Mouse (Mus musculus) adrenal gland (tissue): ENCODE results near the gene Cd300lg.

Experiments
- intact Hi-C: fragments of 180-260 bp; cut with DNase I; formaldehyde crosslinking; loops from one replicate; pipeline ENCODE4 v1.15.1; 2025

Cd300lg gene

DNA sequence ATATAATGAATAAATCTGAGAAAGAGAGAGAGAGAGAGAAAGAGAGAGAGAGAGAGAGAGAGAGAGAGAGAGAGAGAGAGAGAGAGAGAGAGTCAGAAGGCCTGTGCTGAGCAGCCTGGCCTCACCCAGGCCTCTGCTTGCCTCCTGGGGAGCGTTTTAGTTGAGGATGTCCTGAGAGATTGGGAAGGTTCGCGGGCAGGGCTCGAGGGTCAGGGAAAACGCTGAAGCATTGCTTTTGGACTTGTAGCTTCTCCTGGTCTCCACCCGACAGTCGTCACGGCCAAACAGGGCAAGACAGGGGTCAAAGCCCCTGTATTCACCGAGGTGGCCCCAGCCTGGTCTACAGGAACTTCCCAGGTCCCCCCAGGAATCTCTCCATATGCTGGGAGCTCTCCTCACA is 5.3 kb downstream of the Cd300lg start:
- intact Hi-C loops, result no loop called here

DNA sequence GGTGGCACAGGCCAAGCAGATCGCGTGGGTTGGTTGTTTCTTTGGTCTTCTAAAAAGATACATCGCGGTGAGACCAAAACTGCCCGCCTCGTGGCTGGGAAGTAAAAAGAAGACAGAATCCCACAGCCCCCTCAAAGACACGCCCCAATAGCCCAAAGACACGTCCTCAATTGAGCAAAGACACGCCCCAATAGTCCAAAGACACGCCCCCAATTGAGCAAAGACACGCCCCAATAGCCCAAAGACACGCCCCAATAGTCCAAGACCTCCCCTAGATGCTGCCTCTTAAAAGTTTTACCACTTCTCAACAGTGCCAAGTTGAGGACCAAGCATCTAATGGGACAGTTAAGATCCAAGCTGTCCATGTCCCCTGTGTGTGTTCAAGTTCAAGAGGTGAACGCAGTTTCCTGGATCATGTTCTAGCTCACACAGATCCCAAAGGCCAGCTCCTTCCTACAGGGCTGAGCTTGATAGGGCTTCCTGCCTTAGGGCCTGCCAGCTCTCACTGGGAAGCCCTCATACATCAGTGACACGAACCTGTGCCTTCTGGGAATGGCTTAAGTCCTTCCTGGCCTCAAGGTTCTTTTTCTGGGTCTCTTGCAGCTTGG is 8.7 kb downstream of the Cd300lg start:
- intact Hi-C loops, result no loop called here

DNA sequence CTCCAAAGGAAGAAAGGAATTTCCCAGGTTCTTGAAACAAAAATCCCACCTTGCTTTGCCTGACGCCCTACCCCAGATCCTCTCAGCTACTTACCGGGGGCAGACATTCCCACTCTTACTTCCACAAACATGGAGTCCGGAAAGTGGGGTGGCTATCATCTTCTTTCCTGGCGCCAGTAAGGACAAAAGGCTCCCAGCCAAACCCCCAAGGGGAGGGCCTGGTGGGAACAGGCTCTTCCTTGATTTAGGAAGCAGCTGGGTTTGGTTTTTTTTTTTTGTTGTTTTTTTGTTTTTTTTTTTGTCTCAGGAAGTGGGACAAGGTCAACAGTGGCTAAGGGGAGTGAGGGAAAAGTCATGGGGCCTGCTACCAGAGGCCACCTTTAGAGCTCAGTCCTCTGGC is 10.2 kb downstream of the Cd300lg start:
- intact Hi-C loops, result no loop called here

DNA sequence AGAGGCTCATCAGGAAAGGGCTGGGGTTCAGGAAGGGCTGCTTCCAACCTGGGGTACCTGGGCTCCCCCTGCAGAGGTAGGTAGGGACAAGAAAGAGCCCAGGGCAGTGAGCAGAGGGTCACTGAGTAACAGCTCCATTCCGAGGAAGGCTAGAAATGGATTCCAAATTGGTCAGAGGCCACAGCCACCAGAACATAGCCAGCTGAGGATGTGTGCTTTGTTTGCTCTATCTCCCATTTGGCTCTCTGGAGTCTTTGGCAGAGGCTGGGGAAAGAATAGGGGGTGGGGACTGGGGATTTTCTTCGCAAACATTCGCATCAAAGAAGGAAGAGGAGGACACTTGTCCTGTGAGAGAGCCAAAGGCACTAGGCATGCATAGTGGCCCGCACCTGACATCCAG is 10.6 kb downstream of the Cd300lg start:
- intact Hi-C loops, result no loop called here

DNA sequence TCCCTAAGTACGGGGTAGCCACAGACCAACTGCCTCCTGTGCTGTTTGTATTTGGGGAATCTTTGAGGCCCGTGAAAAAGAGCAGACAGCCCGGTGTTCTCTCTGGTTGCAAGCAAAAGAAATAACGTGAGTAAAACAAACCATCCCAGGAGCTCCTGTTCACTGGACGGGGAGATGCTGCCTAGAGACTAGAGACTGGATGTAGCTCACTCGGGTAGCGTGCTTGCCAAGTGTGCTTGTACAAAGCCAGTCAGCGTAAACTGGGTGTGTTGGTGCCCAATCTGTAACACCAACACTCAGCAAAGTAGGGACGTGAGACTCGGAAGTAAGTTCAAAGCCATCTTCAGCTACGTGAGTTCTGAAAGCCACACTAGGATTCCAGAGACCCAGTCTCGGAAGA is 11.4 kb downstream of the Cd300lg start:
- intact Hi-C loops, result no loop called here

DNA sequence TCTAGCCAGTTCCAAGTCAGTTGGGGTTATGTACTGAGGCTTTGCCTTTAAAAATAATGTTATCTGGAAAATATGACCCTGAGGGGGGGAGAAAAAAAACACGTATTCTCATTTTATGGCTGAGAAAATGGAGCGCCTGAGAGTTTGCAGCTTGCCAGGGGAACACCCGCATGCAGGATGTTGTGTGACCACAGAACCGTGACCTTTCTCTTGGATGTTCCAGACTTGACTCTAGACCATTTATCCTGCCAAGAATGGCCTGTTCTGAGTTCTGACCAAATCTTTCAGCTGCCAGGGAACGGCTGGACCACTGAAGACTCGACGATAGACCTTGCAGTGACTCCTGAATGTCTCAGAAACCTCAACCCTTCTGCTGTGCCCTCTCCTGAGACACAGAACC is 11.9 kb downstream of the Cd300lg start:
- intact Hi-C loops, result no loop called here

DNA sequence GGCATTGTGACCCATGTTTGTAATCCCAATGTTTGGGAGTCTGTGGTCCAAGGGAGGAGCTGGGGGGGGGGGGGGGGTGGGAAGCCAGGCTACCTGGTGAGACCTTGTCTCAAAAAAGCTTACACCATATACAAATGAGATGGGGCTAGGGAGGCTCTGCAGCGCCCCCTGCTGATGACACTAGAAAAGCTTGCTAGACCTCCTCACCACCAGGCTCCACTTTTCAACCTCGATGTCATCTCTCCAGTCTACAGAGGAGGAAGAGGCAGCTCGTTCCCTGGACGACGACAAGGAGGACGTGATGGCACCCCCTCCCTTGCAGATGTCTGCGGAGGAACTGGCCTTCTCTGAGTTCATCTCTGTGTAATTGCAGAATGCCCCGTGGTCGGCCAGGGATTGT is 12.5 kb downstream of the Cd300lg start:
- intact Hi-C loops, result no loop called here

DNA sequence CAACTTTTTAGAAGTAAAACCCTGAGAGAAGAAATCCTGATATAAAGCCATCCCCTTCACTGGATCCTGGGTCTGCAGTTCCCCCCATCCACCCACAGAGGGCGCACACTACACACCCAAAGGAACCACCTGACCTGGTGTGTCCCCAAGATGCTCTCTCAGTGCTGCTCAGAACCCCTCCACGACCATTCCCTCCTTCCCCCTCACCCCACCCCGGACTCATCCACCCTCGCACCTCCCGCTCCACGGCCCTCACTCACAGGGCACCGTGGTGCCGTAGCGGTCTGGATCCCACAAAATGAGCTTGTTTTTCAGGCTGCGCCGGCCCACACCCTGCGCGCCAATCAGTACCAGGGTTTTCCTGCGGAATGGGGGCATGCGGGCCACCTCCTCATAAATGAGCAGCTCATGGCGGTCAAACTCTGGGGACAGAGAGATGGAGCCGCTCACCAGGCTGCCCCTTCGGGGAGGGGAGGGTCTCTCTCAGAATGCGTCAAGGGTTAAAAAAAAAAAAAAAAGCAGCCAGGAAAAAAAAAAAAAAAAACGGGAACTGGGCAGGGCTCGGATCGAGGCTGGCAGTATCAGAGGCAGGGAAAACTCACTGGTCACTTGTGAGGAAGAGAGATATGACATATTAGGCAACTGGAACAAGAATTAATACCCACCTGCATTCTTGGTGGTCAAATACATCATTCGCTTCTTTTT is 20.1 kb downstream of the Cd300lg start:
- intact Hi-C loops, result loop anchor here (5.0 kb wide), 2 partner anchors 36 to 76 kb away; no protein-coding TSS in a partner anchor

DNA sequence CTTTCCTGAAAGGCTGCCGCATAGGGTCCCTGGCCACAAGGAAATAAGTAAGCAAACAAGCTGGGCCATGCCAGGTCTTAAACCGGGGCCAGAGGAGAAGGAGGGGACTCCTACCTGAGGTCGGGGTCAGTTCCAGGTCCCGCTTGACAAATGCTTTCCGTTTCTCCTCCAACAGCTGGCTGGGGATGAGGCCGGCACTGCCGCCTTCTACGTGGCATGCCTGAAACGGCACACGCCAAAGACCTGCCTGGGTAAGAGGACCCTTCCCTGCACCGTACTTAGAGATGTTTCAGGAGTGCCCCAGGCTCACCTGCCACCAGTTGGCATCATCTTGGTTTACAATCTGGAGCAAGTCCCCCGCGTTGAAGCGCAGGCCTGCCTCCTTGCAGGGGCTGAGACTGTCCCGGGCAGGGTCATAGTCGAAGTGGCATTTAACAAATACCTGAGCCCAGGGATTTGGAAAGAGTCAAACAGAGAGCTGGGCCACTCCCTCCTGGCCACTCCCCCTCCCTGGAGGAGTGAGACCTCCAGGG is 20.7 kb downstream of the Cd300lg start:
- intact Hi-C loops, result loop anchor here (5.0 kb wide), 2 partner anchors 35 to 75 kb away; no protein-coding TSS in a partner anchor

DNA sequence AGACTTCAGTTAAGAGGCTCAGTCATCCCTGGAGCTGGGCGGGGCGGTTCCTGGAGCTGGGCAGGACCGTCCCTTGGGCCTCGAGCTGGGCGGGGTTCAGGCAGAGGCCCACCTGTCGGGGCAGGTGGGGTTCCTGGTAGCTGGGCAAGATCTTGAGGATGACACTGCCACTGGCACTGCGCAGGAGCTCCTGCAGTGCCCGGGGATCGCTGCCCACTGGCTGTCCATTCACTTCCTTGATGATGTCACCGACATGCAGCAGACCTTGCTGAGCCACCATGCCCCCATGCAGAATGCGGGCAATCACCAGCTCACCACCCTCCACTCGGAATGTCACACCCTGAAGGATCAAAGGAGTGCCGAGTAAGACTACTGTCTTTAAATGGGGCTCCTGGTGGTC is 21.8 kb downstream of the Cd300lg start:
- intact Hi-C loops, result loop anchor here (5.0 kb wide), 2 partner anchors 34 to 74 kb away; no protein-coding TSS in a partner anchor

DNA sequence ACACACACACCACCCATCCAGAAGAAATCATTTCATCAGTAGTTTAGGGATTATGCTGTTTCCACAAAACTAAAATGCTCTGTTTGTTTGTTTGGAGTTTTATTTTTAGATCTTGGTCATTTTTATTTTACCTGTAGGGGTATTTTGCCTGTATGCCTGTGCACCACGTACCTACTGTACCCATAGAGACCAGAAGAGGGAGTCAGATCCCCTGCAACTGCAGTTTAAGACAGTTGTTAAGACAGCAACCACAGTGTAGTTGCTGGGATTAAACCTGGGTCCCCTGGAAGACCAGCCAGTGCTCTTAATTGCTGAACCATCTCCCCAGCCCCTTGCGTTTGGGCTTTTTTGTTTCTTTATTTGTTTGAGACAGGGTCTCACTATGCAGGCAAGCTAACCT is 27.7 kb downstream of the Cd300lg start:
- intact Hi-C loops, result no loop called here

DNA sequence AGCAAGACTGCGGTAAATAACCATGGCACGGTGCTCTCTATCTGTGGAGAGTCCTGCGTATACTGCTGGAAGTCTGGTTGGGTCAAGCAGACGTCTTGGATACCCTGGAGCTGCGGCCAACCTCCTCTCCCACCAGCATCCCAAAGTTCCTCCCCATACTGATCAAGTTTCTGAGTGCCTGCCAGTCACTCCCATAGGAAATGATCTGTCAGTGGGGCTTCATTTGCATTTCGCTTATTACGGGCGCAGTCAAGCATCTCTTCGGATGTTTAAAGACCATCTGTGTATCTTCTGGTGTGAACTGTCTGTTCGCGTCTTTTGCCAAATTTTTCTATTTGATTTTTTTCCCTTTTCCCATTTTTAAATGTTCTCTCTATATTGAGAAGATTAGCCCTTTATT is 28.3 kb downstream of the Cd300lg start:
- intact Hi-C loops, result no loop called here

DNA sequence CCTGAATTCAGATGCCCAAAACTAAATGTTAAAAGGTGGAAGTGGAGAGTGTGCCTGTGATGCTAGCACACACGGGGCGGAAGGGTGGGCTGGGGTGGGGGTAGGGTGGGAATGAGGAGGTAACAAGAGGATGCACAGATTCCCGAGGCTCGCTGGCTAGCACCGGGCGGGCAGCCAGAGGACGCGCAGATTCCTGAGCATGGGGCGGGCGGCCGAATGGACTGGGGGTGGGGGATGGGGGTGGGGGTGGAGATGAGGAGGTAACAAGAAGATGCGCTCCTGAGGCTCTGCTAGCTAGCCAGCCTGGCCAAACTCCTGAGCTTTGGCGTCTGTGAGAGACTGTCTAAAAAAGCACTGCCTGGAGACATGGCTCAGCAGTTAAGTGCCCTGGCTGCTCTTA is 29.1 kb downstream of the Cd300lg start:
- intact Hi-C loops, result no loop called here

DNA sequence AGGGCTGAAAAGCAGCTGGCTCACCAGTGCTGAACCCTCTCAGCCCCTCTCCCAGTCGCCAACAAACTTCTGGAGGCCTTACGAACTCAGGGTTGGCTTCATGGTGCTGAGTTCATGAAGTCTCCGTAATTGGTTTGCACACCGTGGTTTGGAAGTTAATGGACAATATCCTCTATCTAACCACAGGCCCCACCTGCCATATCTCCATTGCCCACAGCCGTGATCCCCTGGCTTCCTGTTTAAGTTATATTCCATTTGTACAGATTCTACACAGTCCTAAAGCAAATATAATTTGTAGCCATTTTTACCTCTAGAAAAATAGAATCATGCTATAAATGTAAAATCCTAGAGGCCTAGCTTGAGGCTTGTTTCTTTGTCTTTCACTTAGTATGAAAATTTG is 31.4 kb downstream of the Cd300lg start:
- intact Hi-C loops, result no loop called here

DNA sequence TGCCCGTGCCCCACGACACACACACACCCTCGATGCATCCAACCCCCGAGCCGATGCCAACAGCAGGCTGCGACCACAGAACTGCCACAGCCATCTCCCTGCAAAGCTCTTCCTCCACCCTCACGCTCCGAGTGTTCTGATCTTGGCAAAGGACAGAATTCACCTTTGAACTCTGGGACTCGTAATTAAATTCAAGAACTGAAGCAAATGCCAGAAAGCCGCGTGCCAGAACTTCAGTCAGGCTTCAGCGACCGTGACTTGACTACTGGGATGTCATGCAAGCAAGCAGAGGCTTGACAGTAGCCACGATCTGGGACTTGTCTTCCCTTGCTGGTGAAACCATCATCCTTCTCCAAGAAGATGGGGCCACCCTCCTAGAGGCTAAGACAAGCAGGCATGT is 32.4 kb downstream of the Cd300lg start:
- intact Hi-C loops, result no loop called here

DNA sequence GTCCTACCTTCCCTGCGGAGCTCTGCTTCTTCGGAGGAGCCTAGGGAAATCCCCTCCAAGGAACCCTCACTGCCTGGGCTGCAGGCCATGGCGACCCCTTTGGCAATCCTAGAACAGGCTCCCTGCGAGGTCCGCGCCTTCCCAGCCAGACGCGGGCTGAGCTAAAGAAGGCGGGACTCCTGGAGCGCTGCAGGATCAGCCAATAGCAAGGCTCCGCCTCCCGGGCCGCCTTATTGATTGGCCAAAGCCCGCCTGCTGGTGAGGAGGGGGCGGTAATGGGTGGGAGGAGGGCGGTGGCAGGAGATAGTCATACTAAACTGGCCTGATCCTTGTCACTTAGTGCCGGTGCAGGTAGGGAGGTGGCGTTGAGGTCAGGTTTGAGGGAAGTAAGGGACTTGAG is 41.0 kb downstream of the Cd300lg start:
- intact Hi-C loops, result no loop called here

DNA sequence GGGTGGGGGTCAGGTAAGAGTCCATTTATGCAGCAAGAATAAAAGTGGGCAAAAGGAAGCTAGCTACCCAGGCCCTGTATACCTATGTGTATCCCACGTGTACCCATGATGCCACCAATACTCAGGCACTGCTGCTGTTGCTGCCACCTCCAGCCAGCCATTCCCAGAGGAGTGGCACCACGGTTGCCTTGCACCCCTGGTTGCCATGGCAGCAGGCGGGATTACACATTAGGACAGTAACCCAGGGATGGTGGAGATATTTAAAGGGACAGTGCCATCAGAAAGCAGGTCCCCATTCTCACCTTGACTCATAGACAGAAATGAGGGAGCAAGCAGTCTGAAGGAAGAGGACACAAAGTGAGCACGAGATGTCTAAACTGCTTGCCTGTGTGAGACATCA is 41.9 kb downstream of the Cd300lg start:
- intact Hi-C loops, result no loop called here

DNA sequence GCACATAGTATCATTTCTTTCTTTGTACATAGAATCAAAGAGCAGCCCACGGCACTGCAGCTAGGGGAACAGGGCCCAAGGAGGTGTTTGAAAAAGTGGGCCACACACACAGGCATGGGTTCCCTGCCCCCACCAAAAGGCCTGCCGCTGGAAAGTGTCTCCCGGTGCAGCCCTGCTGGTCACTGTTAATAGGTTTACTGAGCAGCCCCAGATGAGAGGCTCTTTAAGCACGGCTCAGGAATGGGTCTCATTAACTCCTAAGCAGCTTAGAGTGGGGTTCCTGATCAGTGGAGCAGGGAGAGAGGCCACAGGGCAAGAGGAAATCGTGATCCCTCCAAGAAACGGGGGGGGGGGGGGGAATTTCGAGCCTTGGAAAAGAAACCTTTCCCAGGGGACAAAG is 42.9 kb downstream of the Cd300lg start:
- intact Hi-C loops, result no loop called here

DNA sequence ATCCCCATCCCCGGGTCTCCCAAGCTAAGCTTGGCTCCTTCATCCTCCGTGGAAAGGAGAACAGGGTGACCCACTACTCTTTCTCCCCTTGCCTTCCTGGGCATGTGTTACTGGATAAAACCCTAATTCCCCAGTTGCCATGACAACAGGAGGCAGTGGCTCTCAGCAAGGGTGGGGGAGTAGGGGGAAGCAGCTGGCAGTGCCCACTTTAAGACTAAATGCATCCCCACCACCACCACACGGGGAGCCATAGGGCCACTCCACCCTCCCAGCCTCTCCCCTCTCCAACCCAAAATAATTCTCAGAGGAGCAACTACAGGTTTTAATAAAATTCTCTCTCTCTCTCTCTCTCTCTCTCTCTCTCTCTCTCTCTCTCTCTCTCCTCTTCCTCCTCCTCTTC is 45.0 kb downstream of the Cd300lg start:
- intact Hi-C loops, result no loop called here

DNA sequence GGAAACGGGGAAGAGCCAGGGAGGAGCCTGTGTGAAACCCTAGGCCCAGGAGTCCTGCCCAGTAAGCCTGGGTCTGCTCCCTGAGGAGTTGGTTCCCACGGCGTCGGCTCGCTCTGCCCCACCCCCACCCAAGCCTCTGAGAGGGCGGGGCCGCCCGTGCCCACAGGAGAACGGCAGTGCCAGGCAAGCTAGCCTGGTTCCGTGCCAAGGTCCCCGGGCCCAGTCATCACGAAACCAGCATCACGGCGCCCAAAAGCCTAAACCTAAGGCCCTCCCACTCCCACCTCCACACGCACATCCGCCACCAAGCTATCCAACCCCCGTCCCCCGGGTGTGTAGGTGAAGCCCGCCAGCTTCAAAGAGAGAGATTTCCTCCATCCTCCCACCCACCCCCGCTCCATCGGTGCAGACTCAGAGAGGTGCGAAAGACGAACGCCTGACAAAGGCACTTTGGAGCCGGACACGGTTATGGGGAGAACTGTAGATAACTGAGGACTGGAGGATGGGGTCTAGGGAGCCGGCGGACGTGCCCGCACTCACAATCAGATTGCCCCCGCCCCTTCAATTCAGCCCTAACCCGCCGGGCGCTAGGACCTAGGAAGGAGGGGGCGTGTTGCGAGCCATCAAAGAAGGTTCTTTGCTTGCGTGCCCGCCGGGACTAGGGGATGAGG is 45.9 kb downstream of the Cd300lg start:
- intact Hi-C loops, result no loop called here

DNA sequence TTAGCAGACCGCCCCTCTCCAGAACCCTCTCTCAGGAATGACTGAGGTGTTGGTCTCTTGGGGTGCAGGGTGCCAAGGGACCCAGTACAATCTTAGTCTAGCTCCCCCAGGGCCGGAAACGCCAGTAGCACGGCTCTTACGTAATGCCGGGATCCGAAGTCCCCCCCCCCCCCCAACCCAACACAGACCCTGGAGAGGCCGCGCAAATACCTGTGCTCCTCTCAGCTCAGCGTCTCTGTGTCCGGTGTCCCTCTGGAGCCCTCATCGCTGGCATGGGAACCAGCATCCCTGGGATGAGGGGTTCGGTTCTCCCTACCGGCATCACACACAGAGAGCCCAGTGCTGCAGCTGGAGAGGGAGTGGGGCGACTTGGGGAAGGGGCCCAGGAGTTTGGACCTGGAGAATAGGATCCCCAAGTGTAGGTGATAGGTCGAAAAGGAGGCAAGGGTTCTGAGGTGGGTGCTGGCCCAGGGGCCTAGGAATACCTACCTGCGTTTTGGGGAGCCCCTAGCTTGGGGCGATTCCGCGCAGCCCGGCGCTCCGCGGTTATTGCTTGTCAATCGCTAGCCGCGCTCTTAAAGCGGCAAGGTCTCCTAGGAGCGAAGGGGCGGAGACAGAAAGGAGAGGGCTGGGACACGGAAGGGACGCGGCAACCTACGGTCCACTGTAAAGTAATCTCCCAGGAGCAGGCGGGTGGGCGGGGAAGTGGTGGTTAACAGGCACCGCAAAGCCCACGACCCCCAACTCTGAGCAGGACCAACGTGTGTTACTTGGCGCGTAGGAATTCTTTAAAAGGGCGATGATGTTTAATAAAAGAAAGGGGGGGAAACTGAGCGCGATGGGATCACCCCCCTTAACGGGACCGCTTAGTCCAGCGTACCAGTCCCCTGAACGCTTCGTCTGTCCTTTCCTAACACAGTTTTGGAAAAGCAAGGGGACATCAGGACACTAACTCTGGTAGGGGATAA is 46.9 kb downstream of the Cd300lg start, which contains the start of gene Mpp2:
Mpp2 (minus strand) TSS at position 585 of the 968 bp plus-strand sequence.
- intact Hi-C loops, result no loop called here
